Mouse (Mus musculus): Measurements from ENCODE around the gene Dazap1. TPM values are rescaled to one million over a fixed set of nuclear protein-coding genes. Genes with fewer than 3 reads are reported as not detected.
"Not testable (repeated sequence)": the region's sequence is repeated elsewhere in the genome, so short reads cannot be mapped to it uniquely, and the experiment has no call there.

Dazap1 gene
- 43.5 and 68.3 TPM in 2 replicates for polyA plus RNA-seq (2012; rRNA removed)

- peak; percentile 59 for DNase-seq (ENCODE audit: low read depth)
Measured at GRCm38 (mm10) chr10:80260642-80261584, at the start of gene Dazap1, which contains the start of gene Gamt. Gene Dazap1, plus strand, starts transcription at chr10:80261486. Gene Gamt, minus strand, starts transcription at chr10:80261012.

DNA sequence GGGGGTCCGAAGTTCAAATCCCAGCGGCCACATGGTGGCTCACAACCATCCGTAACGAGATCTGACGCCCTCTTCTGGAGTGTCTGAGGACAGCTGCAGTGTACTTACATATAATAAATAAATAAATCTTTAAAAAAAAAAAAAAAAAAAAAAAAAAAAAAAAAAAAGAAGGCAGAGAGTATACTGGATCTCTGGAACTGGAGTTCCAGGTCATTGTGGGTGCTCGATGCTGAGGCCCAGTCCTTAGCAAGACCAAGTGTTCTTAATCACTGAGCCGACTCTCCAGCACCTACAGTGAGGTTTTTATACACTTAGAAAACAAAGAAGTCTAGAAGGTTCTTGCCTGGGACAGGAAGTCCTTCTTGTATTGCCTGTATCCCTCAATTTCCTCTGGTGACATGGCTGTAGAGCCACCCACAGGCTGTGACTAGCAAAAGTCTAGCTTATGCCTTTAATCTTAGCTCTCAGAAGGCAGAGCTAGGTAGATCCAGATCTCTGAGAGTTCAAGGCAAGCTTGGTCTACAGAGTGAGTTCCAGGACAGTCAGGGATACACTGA lies 49.7 kb upstream of the Dazap1 start:
- not testable (repeated sequence) for DNase-seq (ENCODE audit: low read depth)

DNA sequence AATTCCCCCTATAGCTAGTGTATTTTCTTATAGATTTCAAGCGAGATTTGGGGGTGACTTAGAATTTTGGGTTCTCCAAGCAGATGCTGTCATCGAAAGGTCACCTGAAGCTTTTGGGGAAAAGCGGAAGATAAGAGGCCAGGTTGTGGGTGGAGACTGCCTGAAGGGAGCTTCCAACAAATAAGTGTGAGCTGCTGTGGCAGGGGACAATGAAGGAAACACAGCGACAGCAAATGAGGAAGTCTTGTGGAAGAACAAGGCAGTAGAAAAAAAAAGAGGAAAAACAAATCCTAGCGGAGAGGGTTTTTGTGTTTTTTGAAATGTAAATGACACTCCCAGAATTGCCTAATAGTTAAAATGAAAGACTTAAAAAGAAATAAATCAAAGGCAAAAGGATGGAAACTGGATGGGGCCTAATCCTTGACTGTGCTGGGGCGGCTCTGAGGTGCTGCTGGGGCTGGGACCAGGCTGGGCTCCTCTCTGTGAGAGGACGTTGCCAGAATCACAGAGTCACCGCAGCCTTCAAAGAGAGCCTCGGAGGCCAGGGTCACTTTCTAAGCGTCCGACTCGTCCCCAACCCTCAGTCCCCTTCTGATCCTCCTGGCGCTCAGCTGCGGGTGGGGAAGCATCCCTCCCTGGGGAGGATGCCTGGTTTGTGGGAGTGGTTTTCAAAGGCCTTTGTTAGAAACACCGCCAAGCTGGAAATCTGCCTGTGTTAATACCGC lies 46.1 kb upstream of the Dazap1 start:
- DNase-seq (ENCODE audit: low read depth) = no peak

DNA sequence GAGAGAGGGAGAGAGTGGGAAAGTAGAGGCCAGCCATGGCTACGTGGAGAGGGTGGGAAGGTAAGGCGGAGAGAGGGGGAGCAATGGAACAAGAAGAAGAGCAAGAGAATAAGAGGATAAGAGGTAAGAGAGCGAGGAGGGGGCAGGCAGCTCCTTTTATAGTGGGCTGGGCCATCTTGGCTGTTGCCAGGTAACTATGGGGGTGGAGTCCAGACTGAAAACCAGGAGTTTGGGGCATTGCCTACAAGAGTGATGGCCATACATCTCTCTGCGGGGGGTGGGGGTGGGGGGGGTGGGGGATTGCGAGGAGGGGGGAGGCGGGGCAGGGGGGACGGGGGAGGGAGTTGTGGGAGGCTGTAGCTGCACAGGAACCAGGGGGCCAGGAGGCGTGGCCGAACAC lies 40.6 kb upstream of the Dazap1 start:
- DNase-seq (ENCODE audit: low read depth) = no peak

- DNase-seq (ENCODE audit: low read depth) = not testable (repeated sequence)
Measured at GRCm38 (mm10) chr10:80223137-80223536, 38.1 kb upstream of the Dazap1 start.

DNA sequence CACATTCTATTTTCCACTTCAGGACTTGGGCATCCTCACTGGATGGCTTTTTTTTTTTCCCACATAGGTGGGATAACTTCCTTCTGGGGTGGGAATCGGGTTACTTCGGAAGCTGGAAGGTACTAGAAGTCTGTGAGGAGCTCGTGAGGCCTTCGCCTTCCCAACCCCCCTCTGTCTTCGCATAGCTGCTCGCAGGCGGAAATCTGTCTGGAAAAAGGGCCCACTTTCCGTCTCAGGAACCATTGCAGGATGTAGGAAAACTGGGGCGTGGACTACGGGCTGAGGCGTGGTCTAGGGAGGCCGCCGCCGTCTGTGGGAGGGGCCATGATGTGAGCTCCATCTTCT lies 35.2 kb upstream of the Dazap1 start:
- no peak for DNase-seq (ENCODE audit: low read depth)

- DNase-seq (ENCODE audit: low read depth) = peak; percentile 62
Measured at GRCm38 (mm10) chr10:80226416-80227165, 34.7 kb upstream of the Dazap1 start, which contains the start of gene Mum1. Gene Mum1, plus strand, starts transcription at chr10:80226434.

- no peak for DNase-seq (ENCODE audit: low read depth)
Measured at GRCm38 (mm10) chr10:80227166-80227539, 34.1 kb upstream of the Dazap1 start.

- DNase-seq (ENCODE audit: low read depth) = no peak
Measured at GRCm38 (mm10) chr10:80227877-80228775, 33.2 kb upstream of the Dazap1 start.

GRCm38 (mm10) chr10:80236145-80236825 lies 25.0 kb upstream of the Dazap1 start:
- DNase-seq (ENCODE audit: low read depth) = no peak

GRCm38 (mm10) chr10:80237020-80237419 lies 24.3 kb upstream of the Dazap1 start:
- no peak for DNase-seq (ENCODE audit: low read depth)

GRCm38 (mm10) chr10:80238306-80238705 lies 23.0 kb upstream of the Dazap1 start:
- no peak for DNase-seq (ENCODE audit: low read depth)

DNA sequence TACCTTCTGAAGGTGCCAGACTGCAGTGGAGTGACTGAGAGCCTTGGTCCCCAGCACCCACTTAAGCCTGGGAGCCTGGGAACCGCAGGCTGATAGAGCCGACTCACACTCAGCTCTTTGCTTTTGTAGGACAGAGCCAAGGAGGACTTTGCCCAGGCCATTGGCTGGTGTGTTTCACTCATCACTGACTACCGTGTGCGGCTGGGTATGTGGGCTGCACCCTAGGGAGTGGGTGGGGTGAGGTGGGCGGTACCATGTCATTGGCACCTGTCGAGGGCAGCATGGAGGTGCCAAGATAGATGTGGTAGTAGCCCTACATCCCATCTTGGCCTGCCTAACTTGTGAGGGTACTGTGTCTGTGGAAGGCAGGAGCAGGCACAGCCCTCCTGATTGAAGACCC lies 21.5 kb upstream of the Dazap1 start:
- no peak for DNase-seq (ENCODE audit: low read depth)

- no peak for DNase-seq (ENCODE audit: low read depth)
Measured at GRCm38 (mm10) chr10:80242088-80242487, 19.2 kb upstream of the Dazap1 start.

GRCm38 (mm10) chr10:80242607-80243006 lies 18.7 kb upstream of the Dazap1 start:
- DNase-seq (ENCODE audit: low read depth) = no peak

DNA sequence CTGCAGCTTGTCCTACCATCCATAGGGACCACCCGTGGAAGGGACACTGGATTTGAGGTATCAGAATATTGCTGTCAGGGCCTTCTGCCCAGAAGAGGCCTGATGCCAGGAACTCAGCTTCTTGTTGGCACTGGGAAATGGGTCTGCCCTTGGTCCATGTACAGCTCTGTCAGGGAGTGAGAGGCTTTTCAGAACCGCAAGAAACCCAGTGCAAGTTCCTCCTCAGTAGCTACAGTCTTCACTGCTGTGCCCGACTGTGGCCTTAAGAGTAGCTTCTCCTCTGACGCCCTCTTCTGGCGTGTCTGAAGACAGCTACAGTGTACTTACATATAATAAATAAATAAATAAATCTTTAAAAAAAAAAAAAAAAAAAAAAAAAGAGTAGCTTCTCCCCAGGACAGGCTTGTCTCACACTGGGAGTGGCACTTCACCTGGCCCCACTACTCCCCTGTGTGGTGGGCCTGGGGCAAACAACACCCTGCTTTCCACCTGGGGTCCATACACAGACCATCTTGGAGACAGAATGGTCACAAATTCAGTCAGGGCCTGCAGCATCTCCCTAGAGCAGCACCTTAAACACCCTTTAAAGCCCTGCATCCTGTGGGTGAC lies 16.4 kb upstream of the Dazap1 start:
- DNase-seq (ENCODE audit: low read depth) = no peak

DNA sequence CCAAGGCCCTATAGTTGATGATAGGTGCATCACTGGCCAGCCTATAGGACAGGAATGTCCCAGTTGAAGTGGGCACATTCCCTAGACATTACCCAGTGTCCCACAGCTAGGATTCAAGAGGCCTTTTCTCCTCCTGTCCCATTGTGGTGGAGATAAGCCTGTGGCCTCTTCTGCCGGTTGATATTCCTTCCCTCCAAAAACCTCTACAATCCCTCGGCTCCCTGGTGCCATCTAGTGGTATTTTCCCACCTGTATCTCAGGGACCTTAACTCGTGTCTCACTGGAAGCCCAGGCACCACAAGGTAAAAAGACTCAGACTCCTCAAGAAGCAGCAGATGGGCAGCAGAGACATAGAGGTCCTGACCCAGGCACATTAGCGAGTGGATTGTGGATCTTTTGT lies 15.7 kb upstream of the Dazap1 start:
- no peak for DNase-seq (ENCODE audit: low read depth)

DNA sequence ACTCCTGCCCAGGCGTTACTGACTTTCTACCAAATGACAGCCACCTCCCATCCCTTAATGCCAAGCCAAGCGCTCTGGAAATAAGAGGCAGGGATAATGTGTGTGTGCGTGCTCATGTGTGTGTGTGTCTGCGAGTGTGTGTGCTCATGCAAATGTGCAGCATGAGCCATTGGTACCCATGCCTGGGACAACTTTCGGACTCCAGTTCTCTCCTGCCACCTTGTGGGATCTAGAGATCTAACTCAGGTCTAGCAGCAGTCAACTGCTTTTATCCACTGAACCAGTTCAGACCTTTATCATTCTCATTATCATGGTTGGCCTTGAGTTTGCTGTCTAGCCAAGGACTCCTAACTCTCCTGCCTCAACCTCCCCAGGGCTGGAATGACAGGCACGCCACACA lies 13.4 kb upstream of the Dazap1 start:
- DNase-seq (ENCODE audit: low read depth) = no peak

DNA sequence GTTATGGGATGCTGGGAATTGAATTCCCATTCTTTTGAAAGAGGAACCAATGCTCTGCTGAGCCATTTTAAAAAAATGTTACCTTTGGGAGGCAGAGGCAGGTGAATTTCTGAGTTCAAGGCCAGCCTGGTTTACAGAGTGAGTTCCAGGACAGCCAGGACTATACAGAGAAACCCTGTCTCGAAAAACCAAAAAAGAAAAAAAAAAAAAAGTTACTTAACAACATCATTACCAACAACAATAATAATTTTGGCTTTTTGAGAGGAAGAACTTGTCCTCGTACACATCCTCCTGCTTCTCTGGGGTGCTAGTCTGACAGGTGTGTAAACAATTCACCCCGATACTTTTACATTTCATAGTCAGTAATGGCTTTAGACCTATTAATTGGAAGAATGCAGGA lies 12.8 kb upstream of the Dazap1 start:
- DNase-seq (ENCODE audit: low read depth) = not testable (repeated sequence)

Measured in gonadal fat pad, adult 2 months (tissue).